Mouse (Mus musculus) stomach, adult 2 months (tissue): Measurements from ENCODE around the gene Cmbl. TPM values are rescaled to one million over a fixed set of nuclear protein-coding genes. Genes with fewer than 3 reads are reported as not detected.

ENCODE experiments used
- polyA plus RNA-seq: library from polyadenylated mRNA; depleted of rRNA; stranded (reverse); fragments of >200 nt; gene quantifications from 2 replicates; pipeline ENCODE4 v1.2.3, GENCODE M21; 2012; rRNA removed

Cmbl gene
- polyA plus RNA-seq, result 16.5 and 22.7 TPM in 2 replicates

GRCm38 (mm10) chr15:31565184-31565583 is at the start of gene Cmbl:
Gene Cmbl (plus strand): TSS chr15:31565389.

GRCm38 (mm10) chr15:31530659-31531445 is 34.3 kb upstream of the Cmbl start, which contains the start of gene March6:
Gene March6 (minus strand): TSS chr15:31531053.

GRCm38 (mm10) chr15:31601646-31602374 is 36.6 kb downstream of the Cmbl start, which contains the start of the genes Cct5 and Fam173b:
Gene Cct5 (minus strand): TSS chr15:31601804.
Gene Fam173b (plus strand): TSS chr15:31601852.

Other genes starting within 250 kb of the Cmbl start
- gene Ankrd33b, start 197.7 kb upstream of the Cmbl start, polyA plus RNA-seq, result 0.57 and 0.72 TPM in 2 replicates
- gene Ropn1l, start 111.7 kb upstream of the Cmbl start, polyA plus RNA-seq, result 1.00 and 1.0 TPM in 2 replicates
- 2.0 and 3.7 TPM in 2 replicates for gene March6, start 34.3 kb upstream of the Cmbl start, polyA plus RNA-seq
- 19.6 and 19.8 TPM in 2 replicates for gene Cct5, start 36.4 kb downstream of the Cmbl start, polyA plus RNA-seq
- 0.62 and 2.2 TPM in 2 replicates for gene Fam173b, start 36.5 kb downstream of the Cmbl start, polyA plus RNA-seq